Mouse (Mus musculus) left cerebral cortex, adult 18-20 months (tissue): ENCODE measurements around the gene Lrrc75a. TPM values are rescaled to one million over a fixed set of nuclear protein-coding genes. Genes with fewer than 3 reads are reported as not detected.

Source experiments
- DNase-seq, 2 experiments: peaks; one replicate each; pipeline ENCODE4 v3.0.0; 2021 to 2022; ENCODE audit warnings: low spot score in 2 of 2, mixed read lengths in 1 of 2
- total RNA-seq, 2 experiments: library from RNA; stranded (reverse); gene quantifications; 2 replicates each; pipeline ENCODE4 v1.2.3; 2021

Lrrc75a gene
- total RNA-seq, 2 experiments from 2014 or later = 24.2 to 28.0 TPM

DNA sequence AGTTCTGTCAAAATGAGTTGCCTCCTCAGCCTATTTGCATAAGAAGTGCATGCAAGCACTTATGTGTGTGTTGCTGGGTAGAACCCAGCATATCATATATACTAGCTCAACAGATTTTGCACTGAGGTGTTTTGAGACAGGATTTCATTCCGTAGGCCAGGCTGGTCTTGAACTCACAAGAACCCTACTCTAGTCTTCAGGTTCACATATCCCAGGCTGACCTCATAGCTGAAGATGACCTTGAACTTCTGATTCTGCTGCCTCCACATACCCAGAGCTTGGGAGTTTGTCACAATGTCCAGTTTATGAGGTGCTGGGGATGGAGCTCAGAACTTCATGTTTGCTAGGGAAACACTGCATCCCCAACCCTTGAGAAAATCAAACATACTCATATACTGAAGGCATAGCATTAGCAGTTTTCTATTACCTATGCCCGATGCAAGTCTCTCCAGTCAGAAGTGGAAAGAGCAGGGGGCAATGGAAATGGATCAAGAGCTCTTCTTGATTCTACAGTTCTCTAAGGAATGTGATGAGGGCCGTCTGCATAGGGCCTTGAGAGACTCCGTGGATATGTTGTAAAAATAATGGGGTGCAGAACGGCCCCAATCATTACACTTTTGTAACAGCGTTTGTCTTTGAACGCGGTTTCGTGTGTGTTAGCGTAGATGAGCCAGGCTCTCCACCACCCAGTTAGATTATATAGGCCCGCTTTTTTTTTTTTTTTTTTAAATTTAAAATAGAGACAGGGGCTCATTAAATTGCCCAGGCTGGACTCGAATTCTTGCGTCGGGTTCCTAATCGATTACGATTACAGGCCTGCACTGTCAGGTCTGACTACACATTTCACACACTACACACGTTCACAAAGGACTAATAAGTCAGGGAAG lies 46.3 kb downstream of the Lrrc75a start:
- DNase-seq = peak in 1 of 2 experiments; percentile 2

DNA sequence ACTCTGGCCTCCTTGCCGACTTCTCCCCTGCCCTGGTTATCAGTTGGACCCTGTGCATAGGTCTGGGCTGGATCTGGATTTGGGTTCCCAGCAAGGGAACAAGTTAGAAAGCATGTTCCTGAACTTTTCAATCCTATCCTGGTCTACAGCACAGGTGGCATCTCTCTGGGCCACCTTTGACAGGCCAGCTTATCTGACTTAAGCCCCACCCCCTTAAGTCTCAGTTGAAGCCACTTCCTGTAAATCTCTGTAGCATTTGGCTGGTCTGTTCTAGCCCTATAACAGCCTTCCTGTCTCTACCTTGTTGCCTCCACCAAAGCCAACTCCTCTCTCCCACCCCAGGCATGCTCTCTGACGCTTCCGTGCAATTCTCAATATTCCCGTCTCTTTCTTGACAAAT lies 49.8 kb downstream of the Lrrc75a start:
- DNase-seq = no peak

DNA sequence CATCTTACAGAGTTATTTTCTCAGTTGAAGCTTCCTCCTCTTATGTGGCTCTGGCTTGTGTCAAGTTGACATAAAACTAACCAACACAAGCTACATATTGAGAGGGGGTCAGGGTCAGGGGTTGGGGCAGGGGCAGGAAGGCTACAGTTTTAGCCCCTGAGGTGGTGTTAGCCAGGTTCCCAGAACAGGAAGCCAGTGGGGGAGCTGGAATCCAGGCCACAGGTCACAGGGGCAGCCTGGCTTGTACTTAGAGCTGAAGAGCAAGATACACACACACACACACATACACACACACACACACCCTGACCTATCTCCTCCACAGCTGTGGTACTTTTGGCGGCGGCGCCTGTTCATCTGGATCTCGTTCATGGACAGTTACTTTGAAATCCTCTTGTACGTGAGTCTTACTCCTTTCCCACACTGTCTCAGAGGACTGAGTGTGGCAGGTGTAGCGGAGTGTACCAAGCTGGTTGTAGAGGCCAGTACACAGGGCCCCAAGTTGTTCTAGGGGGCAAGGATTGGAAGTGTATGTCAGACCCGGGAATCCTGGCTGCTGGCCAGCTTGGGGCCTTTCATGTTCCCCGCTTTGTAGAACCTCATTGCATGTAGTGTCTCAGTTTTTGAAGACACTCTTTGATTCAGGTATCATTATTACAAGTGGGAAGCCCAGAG lies 56.3 kb downstream of the Lrrc75a start:
- no peak for DNase-seq

DNA sequence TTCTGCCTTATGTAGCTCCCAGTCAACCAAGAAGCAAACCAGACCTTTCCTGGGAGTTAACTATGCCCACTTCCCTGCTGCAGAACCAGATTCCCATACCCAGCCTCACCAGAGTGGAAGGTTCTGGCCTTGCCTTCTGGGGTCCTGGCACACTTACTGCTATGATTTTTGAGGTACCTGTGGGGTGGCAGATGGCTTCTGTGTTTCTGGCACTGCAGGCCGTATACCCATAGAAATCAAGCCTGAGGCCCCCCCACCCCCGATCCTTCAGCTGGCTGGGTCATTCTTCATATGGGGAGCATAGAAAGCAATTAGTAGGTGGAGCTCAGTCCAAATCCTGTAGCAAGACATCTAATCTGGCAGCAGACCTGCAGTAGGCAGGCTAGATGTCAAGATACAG lies 57.3 kb downstream of the Lrrc75a start:
- no peak for DNase-seq

DNA sequence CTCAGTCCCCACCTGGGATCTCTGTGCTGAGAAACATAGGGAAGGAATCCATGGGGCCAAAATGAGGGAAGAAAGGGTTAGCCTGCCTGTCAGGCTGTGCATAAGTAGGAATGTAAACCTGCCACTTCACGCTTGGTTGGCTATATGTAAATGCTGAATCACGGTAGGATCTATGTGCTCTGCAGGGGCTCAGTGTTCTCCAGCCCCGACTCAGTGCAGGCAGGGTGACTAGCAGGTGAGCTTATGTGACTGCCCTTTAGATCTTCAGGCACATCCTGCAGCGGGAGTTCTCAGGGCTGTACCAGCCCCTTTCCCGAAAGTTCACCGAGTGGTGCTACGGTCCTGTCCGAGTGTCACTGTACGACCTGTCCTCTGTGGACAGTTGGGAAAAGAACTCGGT lies 58.9 kb downstream of the Lrrc75a start:
- DNase-seq = no peak

DNA sequence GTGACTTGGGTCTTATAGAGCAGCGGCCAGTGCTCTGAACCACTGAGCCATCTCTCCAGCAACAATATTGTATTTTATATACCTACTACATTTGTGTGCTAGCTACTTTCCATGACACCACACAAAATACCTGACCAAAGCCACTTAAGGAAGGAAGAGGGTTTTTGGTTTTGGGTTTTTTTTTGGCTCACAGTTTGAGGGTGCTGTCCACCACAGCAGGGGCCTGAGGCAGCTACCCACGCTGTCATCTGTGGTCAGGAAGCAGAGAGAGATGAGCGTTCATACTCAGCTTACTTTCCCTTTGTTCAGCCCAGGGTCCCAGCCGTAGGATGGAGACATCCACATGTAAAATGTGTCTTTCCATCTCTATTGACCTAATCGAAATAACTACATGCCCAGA lies 61.3 kb downstream of the Lrrc75a start:
- DNase-seq = no peak

DNA sequence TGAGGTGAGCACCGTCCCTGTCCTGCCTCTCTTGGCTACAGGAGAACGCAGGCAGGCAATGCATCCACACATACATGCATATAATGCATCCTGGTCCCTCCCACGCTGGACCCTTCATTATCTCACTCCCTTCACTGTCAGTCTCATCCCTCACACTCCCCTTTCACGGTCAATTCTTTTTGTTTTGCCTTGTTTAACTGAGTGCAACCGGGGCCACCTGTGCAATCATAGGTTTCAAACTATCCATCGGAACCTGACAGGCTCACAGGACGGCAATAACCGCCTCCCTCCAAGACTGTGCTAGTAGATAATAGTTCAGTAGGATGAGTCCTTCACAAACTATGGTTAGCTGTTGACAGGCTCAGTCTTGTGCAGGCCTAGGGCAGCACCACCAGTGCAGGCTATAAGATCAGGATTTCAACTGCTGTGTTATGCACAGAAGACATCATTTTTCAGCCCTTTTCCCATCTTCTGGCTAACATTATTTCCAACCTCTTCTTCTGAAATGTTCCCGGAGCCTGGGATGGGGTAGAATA lies 63.6 kb downstream of the Lrrc75a start:
- DNase-seq = no peak

DNA sequence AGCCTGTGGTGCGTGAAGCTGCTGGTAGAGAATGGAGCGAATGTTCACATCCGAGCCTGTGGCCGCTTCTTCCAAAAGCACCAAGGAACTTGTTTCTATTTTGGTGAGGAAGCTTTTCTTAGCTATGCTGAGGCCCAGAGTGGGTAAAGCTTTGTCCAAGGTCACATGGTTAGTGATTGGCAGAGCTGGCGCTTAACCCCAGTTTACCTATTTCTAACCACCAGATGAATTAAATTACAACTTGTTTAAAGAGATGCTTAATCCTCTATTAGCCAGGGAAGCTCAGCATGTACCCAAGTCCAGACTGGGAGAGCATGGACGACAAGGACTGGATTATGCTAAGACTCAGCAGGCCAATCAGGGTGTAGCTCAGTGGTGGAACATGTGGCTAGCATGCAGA lies 65.3 kb downstream of the Lrrc75a start:
- DNase-seq = no peak

DNA sequence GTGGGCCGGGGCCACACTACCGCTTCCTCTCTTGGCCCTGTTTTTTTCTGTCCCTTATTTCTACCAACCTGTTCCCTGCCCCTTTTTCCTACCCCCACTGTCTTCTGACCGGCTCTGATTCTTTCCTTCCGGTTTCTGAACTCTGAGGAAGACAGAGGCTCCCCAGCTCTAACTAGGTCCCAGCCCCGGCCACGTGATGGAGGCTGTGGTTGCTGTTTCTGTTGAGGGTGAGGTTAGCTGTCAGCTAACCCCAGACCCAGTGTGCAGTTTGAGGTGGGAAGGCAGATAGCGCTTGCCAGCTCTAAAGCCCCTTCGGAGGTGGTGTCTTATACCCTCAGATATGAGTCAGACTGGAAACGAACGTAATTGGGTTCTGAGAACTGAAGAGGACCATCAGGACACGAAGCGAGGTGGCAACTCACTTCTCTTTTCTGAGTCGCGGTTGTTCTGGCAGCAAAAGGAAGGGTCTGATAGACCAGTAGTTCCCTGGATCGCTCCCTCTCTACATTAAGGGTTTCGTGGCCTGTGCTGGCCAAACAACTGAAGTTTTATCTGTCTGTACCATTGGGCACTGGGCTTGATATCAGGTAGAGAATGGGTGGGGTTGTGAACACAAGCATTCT lies 71.7 kb downstream of the Lrrc75a start:
- DNase-seq = peak; percentile 38

DNA sequence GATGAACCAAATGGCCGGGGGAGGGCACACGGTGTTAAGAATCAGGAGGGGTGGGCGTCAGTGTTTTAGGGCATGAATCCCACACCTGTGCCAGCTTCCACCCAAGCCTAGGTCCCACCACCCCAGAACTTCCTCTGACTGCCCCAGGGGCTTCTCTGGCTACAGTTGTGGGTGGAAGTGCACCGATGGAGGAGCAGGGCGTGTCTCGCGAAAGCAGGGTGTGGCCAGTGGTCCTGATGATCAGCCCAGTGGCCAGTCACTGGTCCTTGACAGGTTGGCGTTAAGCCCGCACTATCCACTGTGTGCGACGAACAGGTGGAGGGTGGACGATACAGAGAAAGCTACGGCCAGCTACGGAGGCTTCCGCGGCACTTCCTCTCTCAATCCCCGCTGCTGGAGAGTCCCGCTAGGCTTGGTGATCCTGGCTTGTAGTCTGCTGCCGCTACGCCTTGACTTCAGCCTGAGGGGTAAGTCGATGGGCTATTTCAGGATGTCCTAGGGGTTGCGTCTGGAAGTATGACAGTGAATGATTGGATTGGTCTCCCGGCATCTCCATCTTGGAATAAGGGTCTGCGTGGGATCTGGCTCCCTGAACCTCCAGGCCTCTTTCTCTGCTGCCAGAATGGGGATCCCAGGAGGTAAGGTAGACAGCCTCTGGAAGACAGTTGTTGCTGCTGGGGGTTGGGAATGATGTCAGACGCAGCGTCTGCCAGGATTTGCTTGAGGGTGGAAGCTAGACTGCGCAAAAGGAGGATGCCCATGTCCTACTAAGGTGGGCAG lies 72.5 kb downstream of the Lrrc75a start:
- DNase-seq = peak; percentile 55 to 69

DNA sequence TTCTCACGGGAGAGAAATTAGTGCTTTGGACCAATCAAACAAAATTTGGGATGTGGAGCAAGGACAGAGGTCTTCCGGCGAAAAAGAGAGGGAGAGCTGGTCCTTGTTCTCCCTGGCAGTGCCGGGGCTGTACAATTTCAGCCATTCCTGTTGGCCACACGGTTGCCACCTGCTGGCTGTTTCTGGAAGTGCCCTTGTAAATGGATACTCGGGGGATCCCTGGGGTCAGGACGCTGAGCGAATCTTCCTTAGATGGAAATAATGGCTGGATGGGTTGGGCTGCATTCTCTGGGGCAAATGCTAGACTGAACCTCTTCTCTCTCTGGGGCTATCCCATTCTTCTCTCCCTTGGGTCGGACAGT lies 73.0 kb downstream of the Lrrc75a start:
- peak; percentile 86 to 93 for DNase-seq

DNA sequence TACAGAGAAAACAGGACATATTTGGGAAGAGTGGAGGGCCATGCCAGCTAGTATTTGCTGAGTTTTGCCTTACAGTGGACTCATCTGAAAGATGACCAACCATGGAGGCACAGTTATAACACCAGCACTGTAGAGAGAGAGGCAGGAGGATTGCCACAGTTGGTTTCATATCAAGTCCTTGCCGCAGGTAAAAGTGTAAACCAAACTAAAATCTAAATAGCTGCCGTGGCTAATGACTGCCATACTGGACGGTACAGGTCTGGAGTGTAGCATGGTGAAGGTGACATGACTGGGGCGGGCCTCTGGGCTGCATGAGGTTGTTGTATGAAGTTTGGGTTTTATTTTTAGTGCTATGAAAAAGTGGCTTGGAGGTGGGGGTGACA lies 73.6 kb downstream of the Lrrc75a start:
- DNase-seq = no peak

DNA sequence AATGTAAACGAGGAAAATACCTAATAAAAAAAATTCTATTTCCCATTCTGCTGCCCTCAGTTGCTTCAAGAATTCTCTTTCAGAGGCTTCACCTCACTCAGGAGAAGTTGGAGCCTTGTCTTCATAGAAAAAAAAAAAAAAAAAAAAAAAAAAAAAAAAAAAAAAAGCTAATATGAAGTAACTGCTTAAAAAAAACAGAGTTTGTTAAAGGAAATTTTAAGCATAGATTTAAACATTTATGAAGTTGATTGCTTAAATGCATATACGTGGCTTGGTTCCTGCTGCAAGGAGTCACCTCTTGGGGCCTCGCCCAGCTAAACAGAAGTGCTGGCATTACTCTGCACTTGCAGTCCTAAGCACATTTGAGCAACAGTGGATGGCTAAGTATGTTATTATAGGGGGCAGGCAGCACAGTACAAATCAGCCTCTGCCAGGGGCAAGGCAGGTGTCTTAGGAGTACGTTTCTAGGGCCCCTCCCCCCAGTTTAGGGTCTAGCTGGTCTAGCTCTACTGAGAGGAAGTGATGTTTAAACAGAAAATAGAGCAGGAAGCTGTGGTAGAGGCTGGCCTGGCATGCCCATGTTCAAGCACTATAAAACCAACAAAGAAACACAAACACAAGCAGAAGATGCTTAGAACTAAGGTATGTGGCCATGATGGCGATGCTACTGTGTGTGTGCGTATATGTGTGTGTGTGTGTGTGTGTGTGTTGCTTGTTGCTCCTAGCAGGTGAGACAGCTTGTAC lies 74.2 kb downstream of the Lrrc75a start, which contains the start of gene Trpv2:
Gene Trpv2, plus strand, starts transcription at position 528 of the 744 bp plus-strand sequence.
- no peak for DNase-seq

DNA sequence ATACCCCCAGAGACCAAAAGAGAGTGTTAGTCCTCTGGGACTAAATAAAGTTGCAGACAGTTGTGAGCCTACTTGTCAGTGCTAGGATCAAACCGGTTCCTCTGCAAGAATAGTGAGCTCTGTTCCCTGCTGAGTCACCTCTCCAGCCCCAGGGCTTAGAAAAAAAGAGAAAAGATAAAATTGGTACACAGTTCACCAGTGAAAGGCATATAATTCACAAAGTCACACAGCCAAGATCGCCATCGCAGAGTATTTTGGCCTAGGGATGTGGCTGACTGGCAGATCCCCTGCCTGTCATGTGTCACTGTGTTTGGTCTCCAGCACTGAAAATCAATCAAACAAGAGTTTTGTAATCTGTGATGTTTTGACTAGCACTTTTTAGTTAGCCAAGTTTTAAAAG lies 80.0 kb downstream of the Lrrc75a start:
- DNase-seq = no peak

DNA sequence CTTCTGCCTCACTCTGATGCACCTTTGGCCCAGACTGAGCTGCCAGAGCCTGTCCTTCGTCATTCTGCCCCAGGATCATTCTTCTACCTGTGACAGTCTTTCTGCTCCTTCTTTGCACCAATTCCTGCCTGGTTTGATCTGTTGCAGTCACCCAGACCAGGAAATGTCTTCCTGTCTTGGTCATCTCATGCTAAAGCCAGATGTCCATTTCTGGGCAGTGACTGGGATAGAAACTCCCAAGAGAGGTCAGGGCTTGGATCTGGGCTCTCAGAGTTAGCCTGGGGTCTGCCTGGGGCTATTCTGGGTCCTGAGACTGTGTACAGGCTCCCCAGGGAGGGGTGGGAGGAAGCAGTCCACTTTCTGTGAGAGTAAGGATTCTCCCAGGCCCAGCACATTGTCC lies 82.1 kb downstream of the Lrrc75a start:
- DNase-seq = no peak

DNA sequence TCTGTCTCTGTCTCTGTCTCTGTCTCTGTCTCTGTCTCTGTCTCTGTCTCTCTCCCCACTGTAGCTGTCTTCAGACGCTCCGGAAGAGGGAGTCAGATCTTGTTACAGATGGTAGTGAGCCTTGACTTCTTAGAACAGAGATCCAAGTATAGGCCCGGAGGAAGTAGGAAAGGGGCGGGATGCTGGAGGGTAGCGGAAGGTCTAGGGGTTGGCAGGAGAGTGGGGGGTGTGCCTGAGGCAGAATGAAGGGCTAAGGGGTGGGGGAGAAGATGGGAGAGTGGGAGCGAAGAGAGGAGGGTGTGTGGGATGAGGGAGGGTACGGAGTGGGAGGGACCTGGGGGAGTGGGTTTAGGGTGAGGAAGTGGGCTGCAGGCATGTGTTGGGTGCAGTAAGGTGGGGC lies 82.6 kb downstream of the Lrrc75a start:
- DNase-seq = no peak

DNA sequence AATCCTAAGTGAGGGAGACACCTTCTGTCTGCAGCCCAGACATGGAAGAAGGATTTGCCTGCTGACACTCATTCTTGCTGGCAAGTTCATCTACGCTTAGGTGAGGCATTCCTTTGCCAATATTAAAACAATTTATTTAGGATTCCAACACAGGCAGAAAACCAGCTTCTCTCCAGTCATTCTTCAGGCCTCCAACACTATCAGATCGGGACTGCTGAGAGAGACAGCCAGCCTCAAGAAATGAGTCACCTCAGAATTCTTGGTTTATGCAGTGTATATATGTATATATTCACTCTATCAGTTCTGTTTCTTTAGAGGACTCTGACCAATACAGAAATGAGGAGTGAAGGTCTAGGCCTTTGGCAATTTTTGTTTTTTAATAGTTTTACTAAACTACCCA lies 84.7 kb downstream of the Lrrc75a start:
- DNase-seq = no peak

DNA sequence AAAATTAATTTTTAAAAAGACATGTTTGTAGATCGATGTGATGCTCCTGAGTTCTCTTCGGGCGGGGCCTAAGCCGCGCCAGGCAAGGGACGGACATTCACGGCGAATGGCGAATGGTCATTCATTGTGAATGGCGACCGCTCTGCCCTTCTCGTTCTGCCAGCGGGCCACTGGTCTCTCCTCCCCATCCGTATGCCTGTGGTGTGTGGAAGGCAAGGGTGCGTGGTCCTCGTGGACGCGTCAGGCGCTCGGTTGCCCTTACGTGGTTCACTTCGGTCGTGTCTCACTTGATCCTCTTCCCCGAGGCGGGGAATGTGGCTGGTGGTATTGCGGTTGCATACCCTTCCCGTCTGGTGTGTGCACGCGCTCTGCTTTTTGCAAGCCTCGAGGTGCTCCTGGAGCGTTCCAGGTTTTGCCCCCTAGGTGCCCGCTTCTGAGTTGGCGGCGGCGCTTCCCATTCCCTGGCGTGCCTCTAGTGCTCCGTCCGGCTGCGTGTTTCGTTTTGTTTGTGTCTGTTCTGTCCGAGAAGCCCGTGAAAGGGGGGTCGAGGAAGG lies 87.8 kb downstream of the Lrrc75a start:
- DNase-seq = no peak

DNA sequence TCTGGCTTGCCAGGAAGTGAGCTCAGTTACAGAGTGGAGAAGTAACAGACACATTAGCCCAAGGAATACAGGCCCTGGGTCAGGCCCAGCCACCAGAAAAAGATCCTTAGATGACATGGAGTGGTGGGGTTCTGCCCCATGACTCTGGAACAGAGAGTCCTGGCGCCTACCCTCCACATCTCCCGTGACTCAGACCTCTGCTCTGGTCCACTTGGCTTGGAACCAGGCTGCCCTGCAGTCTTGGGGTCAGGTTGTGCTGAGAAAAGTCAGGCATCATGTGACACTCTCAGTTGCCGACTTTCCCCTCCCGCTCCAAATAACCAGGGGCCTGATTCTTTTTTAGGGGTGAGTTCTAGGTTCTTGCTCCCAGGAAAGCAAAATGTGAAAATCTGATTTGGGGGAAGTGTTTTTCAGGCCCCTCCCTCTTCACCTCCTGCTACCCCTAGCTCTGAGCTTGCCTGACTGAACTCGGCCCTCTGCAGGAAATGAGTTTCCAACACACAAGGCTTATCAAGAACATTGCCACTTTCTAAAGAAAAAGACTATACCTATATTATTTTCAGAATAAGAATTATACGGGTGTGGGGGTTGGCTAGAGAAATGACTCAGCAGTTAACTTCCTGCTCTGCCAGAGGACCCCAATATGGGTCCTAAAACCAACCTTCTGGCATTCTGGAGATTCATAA lies 89.2 kb downstream of the Lrrc75a start:
- DNase-seq = no peak

DNA sequence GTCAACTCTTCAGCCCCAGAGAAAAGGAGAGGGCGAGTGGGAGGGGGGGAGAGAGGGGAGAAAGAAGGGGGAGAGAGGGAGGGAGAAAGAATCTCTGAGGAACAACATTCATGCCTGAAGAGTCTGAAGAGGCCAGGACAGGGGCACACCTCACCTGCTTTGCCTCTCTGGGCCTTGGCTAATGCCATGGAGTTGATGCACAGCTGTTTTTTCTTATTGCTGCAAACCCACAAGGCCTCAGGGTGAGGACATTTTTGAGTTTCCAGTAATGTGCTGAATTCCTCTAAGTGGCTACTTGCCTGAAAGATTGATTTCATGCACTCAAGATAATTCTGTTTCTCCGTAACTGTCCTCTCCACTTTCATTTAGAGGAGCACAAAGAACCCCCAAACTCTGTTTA lies 90.2 kb downstream of the Lrrc75a start:
- no peak for DNase-seq
